Mouse (Mus musculus): ENCODE measurements around the gene Aarsd1. TPM values are rescaled to one million over a fixed set of nuclear protein-coding genes. Genes with fewer than 3 reads are reported as not detected.
"Not testable (repeated sequence)": the region's sequence is repeated elsewhere in the genome, so short reads cannot be mapped to it uniquely, and the experiment has no call there.

Aarsd1 gene
- polyA plus RNA-seq, 1 experiment from 2014 or later: 85.3 TPM

DNA sequence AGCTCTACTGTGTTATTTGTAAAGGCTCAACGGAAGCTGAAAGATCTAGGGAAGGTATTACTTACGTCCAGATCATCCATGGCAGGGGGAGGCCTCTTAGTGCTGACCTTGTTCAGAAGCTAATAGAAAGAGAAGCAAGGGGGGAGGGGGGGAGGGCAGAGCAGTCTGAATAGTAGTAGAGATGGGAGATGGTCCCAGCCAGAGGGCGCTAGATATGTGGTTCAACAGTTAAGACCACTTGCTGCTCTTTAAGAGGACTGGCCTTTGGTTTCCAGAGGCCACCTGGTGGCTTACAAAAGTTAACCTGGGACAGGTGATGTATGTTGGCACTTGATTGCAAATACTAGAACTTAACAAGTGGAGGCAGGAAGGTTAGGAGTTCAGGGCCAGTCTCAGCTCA, 2.2 kb upstream of the Aarsd1 start:
- Histone ChIP-seq H3K9me3 (no peaks in the 10 kb centered on the region), H3K36me3 (0 out of 2 replicates have a peak, but pooled peaks cover 1% of the 10 kb centered on the region), H3K4me1 (peaks cover 14% of the 10 kb centered on the region), H3K4me3 (no peak overlapping the region), H3K9ac (no peak overlapping the region), H3K4me2 (replicated peaks) (no peak overlapping the region), H3K27ac (no peak overlapping the region), H3K27me3 (replicated peaks) (no peaks in the 10 kb centered on the region)
- no peak for ATAC-seq (ENCODE audit: low FRiP score, low read depth)
- WGBS: 23% methylated on average over 3 of the region's 3 CpGs

DNA sequence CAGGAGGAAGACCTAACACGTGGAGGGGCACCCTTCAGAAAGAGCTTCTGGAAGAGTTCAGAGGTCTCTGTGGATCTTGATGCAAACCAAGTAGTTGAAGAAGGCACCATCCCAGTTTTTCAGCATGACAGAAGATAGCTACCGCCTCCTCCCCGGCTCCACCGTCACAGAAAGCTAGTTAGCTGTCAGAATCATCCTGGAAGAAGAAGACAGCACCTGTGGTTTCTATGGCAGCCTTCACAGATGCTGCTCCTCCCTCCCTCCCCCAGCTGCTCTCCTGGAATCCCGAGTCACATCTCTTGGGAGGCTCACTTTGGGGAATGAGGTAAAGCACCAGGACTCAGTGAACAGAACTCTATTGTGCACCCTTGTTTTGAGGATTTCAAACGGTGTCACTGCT, 1.6 kb upstream of the Aarsd1 start:
- 65% methylated on average over 6 of the region's 6 CpGs for WGBS
- Histone ChIP-seq H3K4me1 (peaks cover 7% of the 10 kb centered on the region), H3K27ac (no peak overlapping the region), H3K9me3 (no peaks in the 10 kb centered on the region), H3K4me3 (no peak overlapping the region), H3K27me3 (replicated peaks) (no peaks in the 10 kb centered on the region), H3K36me3 (peaks cover 3% of the 10 kb centered on the region; the same call in 1 of the 2 replicates), H3K4me2 (replicated peaks) (no peak overlapping the region), H3K9ac (no peak overlapping the region)
- no peak for ATAC-seq (ENCODE audit: low FRiP score, low read depth)

GRCm38 (mm10) chr11:101416433-101417100, 848 bp downstream of the Aarsd1 start:
- no peaks in the 10 kb centered on the region for H3K9me3 ChIP-seq
- WGBS: 2% methylated on average over 11 of the region's 11 CpGs
- peak overlapping the region; percentile 70 for H3K4me2 ChIP-seq (replicated peaks)
- peak; percentile 44; the same call in 1 of the 2 replicates for ATAC-seq (ENCODE audit: low FRiP score, low read depth)
- H3K9ac ChIP-seq: peak overlapping the region; percentile 83
- no peaks in the 10 kb centered on the region for H3K27me3 ChIP-seq (replicated peaks)
- no peak overlapping the region for H3K27ac ChIP-seq
- H3K4me3 ChIP-seq: peak overlapping the region; percentile 75
- H3K36me3 ChIP-seq: peaks cover 27% of the 10 kb centered on the region
- H3K4me1 ChIP-seq: peaks cover 6% of the 10 kb centered on the region

- Histone ChIP-seq H3K9ac (no peak overlapping the region), H3K9me3 (no peaks in the 10 kb centered on the region), H3K4me3 (no peak overlapping the region), H3K27me3 (replicated peaks) (no peaks in the 10 kb centered on the region), H3K27ac (no peak overlapping the region), H3K4me2 (replicated peaks) (no peak overlapping the region), H3K36me3 (peaks cover 39% of the 10 kb centered on the region), H3K4me1 (peaks cover 6% of the 10 kb centered on the region)
- WGBS: 88% methylated on average over 2 of the region's 2 CpGs
- no peak for ATAC-seq (ENCODE audit: low FRiP score, low read depth)
Observed at GRCm38 (mm10) chr11:101415306-101415705, 2.1 kb downstream of the Aarsd1 start.

GRCm38 (mm10) chr11:101395110-101395509, 22.3 kb downstream of the Aarsd1 start:
- WGBS: 7% methylated on average over 8 of the region's 8 CpGs
- Histone ChIP-seq H3K27ac (no peak overlapping the region), H3K27me3 (replicated peaks) (no peaks in the 10 kb centered on the region), H3K9me3 (no peaks in the 10 kb centered on the region), H3K4me1 (no peaks in the 10 kb centered on the region), H3K9ac (no peak overlapping the region), H3K4me3 (no peak overlapping the region), H3K4me2 (replicated peaks) (no peak overlapping the region), H3K36me3 (no peaks in the 10 kb centered on the region)
- no peak for ATAC-seq (ENCODE audit: low FRiP score, low read depth)

GRCm38 (mm10) chr11:101381817-101382216, 35.6 kb downstream of the Aarsd1 start:
- no peaks in the 10 kb centered on the region for H3K36me3 ChIP-seq
- no peaks in the 10 kb centered on the region for H3K9me3 ChIP-seq
- no peak overlapping the region for H3K27ac ChIP-seq
- no peak overlapping the region for H3K9ac ChIP-seq
- no peak for ATAC-seq (ENCODE audit: low FRiP score, low read depth)
- H3K4me2 ChIP-seq (replicated peaks): no peak overlapping the region
- 14% methylated on average over 4 of the region's 4 CpGs for WGBS
- H3K27me3 ChIP-seq (replicated peaks): no peaks in the 10 kb centered on the region
- H3K4me1 ChIP-seq: no peaks in the 10 kb centered on the region
- H3K4me3 ChIP-seq: no peak overlapping the region

DNA sequence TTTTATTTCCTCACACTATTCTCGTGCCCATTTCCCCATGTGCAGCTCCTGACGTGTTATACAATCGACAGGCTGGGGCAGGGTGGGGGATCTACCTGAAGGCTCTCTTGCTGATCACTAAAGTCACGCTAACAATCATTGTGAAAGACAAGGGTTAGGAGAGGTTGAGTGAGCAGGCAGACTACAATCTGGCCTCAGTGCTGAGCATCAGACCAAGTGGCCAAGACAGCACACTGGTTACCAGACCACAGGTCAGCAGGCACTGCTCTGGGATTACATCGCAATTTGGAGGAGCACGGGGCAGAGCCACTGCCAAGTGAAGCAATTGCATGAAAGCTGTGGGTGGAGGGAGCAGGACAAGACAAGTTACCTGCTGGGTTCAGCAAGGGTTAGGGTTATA, 38.5 kb downstream of the Aarsd1 start:
- no peak for ATAC-seq (ENCODE audit: low FRiP score, low read depth)
- Histone ChIP-seq H3K27ac (no peak overlapping the region), H3K4me1 (no peaks in the 10 kb centered on the region), H3K9me3 (no peaks in the 10 kb centered on the region), H3K9ac (no peak overlapping the region), H3K27me3 (replicated peaks) (no peaks in the 10 kb centered on the region), H3K36me3 (no peaks in the 10 kb centered on the region), H3K4me2 (replicated peaks) (no peak overlapping the region), H3K4me3 (no peak overlapping the region)
- WGBS: 79% methylated on average over 6 of the region's 6 CpGs

DNA sequence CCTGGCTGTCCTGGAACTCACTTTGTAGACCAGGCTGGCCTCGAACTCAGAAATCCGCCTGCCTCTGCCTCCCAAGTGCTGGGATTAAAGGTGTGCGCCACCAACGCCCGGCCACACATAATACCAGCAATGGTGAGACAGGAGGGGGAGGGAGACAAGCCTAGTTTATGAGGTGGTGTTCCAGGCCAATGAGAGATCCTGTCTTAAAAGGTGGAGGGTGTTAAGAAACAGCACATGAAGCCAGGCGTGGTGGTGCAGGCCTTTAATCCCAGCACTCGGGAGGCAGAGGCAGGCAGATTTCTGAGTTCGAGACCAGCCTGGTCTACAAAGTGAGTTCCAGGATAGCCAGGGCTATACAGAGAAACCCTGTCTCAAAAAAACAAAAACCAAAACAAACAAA, 39.2 kb downstream of the Aarsd1 start:
- H3K4me2 ChIP-seq (replicated peaks); H3K27me3 ChIP-seq (replicated peaks); H3K36me3 ChIP-seq; H3K4me1 ChIP-seq; H3K27ac ChIP-seq; H3K9me3 ChIP-seq; H3K4me3 ChIP-seq; ATAC-seq (ENCODE audit: low FRiP score, low read depth); H3K9ac ChIP-seq: not testable (repeated sequence)
- WGBS: 95% methylated on average over 8 of the region's 8 CpGs

DNA sequence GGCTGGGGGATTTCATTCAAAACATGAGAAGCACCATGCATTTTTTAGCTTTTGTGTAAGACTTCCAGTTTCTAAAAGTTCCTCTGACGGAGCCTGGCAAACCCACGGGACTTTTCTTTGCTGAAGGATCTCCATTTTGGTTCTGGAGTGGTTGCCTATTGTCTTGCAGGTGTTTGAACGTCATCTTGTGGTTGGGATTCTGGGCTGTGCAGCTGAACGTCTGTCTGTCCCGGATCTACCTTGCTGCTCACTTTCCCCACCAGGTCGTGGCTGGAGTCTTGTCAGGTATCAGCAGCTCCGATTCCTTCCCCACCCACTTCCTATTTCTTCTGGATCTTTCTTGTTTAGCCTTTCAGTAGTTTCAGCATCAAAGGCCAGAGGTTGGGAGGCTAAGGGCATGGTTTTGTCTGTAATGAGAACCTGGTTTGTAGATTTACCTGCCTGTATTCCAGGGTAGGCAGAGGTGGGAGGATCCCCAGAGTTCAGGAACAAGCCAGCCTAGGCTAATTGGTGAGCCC, 42.9 kb downstream of the Aarsd1 start:
- Histone ChIP-seq H3K4me2 (replicated peaks) (no peak overlapping the region), H3K4me3 (no peak overlapping the region), H3K9me3 (no peaks in the 10 kb centered on the region), H3K4me1 (no peaks in the 10 kb centered on the region), H3K27ac (no peak overlapping the region), H3K27me3 (replicated peaks) (no peaks in the 10 kb centered on the region), H3K36me3 (no peaks in the 10 kb centered on the region), H3K9ac (no peak overlapping the region)
- WGBS: 74% methylated on average over 7 of the region's 7 CpGs
- ATAC-seq (ENCODE audit: low FRiP score, low read depth): no peak

DNA sequence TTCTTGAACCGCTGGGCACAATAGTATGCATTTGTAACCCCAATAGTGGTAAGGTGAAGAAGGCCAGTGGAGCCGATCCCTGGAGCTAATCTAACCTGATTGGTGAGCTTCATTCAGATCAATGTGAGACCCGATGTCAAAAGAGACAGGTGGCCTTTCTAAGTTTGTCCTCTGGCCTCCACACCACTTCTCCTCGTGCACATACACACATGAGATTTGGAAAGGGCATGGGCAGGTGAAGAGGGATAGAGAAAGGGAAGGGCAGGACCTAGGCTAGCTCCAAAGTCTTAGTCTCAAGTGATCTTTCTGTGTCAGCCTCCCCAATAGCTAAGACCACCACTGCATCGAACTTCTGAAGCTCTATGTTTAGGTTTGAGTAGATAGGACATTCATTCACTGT, 47.3 kb downstream of the Aarsd1 start:
- no peaks in the 10 kb centered on the region for H3K4me1 ChIP-seq
- no peak overlapping the region for H3K4me2 ChIP-seq (replicated peaks)
- no peaks in the 10 kb centered on the region for H3K36me3 ChIP-seq
- H3K9ac ChIP-seq: no peak overlapping the region
- H3K4me3 ChIP-seq: no peak overlapping the region
- ATAC-seq (ENCODE audit: low FRiP score, low read depth): no peak
- H3K27ac ChIP-seq: no peak overlapping the region
- WGBS: 81% methylated on average over 5 of the region's 5 CpGs
- no peaks in the 10 kb centered on the region for H3K9me3 ChIP-seq
- no peaks in the 10 kb centered on the region for H3K27me3 ChIP-seq (replicated peaks)

DNA sequence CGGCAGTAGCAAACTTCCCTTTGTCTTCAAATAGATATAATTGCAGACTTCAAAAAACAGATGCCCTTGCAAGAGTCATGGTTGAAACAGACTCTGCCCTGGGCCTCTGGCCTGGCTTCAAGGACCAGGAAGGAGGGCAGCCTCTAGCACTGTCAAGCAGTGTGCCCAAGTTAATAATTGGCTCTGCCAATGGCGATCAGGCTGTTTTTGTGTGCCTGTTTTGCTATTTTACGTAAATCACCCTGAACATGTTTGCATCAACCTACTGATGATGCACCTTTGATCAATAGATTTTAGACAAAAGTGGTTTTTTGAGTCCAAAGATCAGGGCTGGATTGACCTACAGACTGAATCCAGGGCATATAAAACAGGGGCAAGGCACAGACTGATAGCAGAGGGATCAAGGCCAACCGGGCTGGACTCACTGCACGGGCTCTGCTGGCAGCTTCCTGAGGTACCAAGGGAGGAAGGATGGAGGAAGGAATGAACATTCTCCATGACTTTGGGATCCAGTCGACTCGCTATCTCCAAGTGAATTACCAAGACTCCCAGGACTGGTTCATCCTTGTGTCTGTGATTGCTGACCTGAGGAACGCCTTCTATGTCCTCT, 50.0 kb downstream of the Aarsd1 start, which contains the start of gene G6pc:
G6pc (plus strand) TSS at position 236 of the 610 bp plus-strand sequence.
- H3K4me1 ChIP-seq: no peaks in the 10 kb centered on the region
- ATAC-seq (ENCODE audit: low FRiP score, low read depth): no peak
- no peaks in the 10 kb centered on the region for H3K9me3 ChIP-seq
- no peaks in the 10 kb centered on the region for H3K27me3 ChIP-seq (replicated peaks)
- no peak within 1 kb of the TSS for H3K27ac ChIP-seq
- H3K4me3 ChIP-seq: no peak within 1 kb of the TSS
- H3K36me3 ChIP-seq: no peaks in the 10 kb centered on the region
- 87% methylated on average over 8 of the region's 8 CpGs for WGBS
- H3K9ac ChIP-seq: no peak within 1 kb of the TSS
- H3K4me2 ChIP-seq (replicated peaks): no peak within 1 kb of the TSS

DNA sequence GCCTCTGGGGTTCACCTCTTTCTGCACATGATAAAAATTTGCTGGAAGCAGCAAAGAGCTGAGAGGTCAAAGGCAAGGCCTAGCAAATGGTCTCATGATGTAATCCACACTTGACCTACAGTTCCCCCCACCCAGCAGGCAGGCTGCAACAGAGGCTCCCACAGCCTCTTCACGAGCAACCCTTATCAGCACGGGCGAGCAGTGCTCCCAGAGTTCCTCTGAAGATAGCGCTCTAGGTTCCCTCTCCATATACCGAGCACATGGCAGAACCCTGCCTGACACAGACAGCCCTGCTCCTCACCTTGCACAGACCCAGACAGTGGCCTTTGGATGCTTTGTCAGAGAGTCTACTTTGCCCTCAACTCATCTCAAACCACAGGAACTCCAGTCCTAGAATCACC, 52.9 kb downstream of the Aarsd1 start:
- no peaks in the 10 kb centered on the region for H3K27me3 ChIP-seq (replicated peaks)
- H3K4me3 ChIP-seq: no peak overlapping the region
- 88% methylated on average over 5 of the region's 5 CpGs for WGBS
- ATAC-seq (ENCODE audit: low FRiP score, low read depth): no peak
- H3K9ac ChIP-seq: no peak overlapping the region
- no peaks in the 10 kb centered on the region for H3K36me3 ChIP-seq
- H3K27ac ChIP-seq: no peak overlapping the region
- no peaks in the 10 kb centered on the region for H3K9me3 ChIP-seq
- H3K4me2 ChIP-seq (replicated peaks): no peak overlapping the region
- no peaks in the 10 kb centered on the region for H3K4me1 ChIP-seq
